Mouse (Mus musculus) E14TG2a.4 (cell line): ENCODE measurements around the gene Gramd4.

ENCODE experiments used
- H3K27me3 ChIP-seq: 2 replicates; pipeline ENCODE4 v1.6.1; 2014; ENCODE audit warnings: low read length, control low read depth; ENCODE audit not compliant: insufficient read depth
- H3K36me3 ChIP-seq: 2 replicates; pipeline ENCODE4 v1.6.1; 2014; ENCODE audit warnings: low read length, control low read depth; ENCODE audit not compliant: insufficient read depth
- H3K4me1 ChIP-seq: replicated peaks from 2 replicates; pipeline ENCODE4 v1.6.1; 2014; ENCODE audit warnings: low read depth, low read length, control low read depth
- H3K4me3 ChIP-seq: replicated peaks from 2 replicates; pipeline ENCODE4 v1.5.1; 2014; ENCODE audit warnings: mild to moderate bottlenecking, low read length
- H3K9me3 ChIP-seq: 2 replicates; pipeline ENCODE4 v1.6.1; 2014; ENCODE audit warnings: low read length, control low read depth
- CTCF ChIP-seq: conservative IDR thresholded peaks from 2 replicates; pipeline ENCODE4 v1.5.1; 2014; ENCODE audit warnings: low read length
- NANOG ChIP-seq: IDR thresholded peaks from 2 replicates; pipeline ENCODE4 v1.6.1; 2014; ENCODE audit warnings: borderline replicate concordance, low read length, mixed read lengths
- POU5F1 ChIP-seq: IDR thresholded peaks from 2 replicates; pipeline ENCODE4 v1.6.1; 2014; ENCODE audit warnings: low read length, borderline replicate concordance

Gene Gramd4

DNA sequence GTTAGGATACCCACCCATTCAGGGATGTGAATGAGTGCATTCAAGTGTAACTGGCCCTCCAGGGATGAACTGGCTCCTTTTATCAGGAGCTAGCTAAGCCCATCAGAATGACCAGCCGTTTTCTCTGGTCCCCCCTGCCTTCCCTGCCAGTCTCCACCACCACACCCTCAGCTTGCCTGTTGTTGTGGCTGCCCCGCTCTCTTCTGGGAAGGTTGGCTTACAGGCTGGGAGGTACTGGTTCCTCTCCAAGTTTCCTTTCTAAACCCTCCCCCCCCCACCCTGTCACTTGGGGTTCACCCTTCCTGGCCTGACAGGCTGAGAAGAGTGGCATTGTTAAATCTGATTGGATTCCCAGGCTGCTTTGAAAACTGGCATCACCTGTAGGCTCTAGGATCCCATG lies 40.4 kb downstream of the Gramd4 start:
- Histone ChIP-seq H3K4me3 (no peak overlapping the region), H3K27me3 (no peaks in the 10 kb centered on the region), H3K36me3 (no peaks in the 10 kb centered on the region), H3K4me1 (peaks cover 5% of the 10 kb centered on the region; the same call in 1 of the 2 replicates), H3K9me3 (peaks cover 15% of the 10 kb centered on the region)
- no peak for TF ChIP-seq NANOG
- no peak for TF ChIP-seq CTCF
- TF ChIP-seq POU5F1, result no peak

DNA sequence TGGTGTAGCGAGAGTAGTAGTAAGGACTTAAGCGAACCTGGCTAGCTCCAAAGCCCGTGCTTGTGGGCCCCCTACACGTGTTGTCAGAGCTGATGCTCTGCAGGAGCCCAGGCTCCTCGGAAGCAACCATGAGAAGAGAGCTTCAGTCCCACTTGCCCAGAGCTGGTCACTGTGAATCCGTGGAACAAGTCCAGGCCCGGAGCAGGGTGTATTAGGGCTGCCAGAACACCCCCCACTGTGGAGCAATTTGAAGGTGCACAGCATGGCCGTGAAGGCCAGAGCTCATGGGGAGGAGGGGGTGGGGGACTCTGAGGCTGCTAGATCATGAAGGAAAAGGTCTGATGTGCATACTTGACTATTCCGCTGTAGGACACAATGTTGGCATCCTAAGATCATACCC lies 44.1 kb downstream of the Gramd4 start:
- no peaks in the 10 kb centered on the region for H3K36me3 ChIP-seq
- TF ChIP-seq POU5F1 (no peak), NANOG (no peak), CTCF (no peak)
- H3K4me1 ChIP-seq, result peaks cover under 1% of the 10 kb centered on the region; the same call in 1 of the 2 replicates
- no peaks in the 10 kb centered on the region for H3K27me3 ChIP-seq
- H3K9me3 ChIP-seq, result peaks cover 15% of the 10 kb centered on the region
- no peak overlapping the region for H3K4me3 ChIP-seq

DNA sequence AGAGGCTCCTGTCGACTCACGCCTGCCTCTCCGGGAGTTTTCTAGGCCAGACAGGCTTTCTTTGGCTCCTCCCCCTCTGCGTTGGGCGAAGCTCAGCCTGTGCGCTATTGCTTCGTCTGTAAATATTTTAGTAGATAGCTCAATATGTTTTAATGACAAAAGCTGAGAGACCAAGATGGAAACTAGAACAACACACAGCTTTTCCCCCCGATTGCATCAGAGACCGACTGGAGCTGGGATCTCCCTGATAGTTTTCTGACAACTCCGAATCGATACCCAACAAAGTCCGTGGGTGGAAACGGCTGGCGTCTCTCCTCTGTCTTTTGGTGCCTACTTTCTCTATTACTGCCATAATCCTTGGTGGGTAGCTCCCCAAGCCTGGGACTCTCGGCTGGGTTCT lies 44.8 kb downstream of the Gramd4 start:
- Histone ChIP-seq H3K36me3 (no peaks in the 10 kb centered on the region), H3K27me3 (no peaks in the 10 kb centered on the region), H3K4me1 (peaks cover 5% of the 10 kb centered on the region), H3K4me3 (no peak overlapping the region), H3K9me3 (peaks cover 15% of the 10 kb centered on the region)
- no peak for TF ChIP-seq NANOG

DNA sequence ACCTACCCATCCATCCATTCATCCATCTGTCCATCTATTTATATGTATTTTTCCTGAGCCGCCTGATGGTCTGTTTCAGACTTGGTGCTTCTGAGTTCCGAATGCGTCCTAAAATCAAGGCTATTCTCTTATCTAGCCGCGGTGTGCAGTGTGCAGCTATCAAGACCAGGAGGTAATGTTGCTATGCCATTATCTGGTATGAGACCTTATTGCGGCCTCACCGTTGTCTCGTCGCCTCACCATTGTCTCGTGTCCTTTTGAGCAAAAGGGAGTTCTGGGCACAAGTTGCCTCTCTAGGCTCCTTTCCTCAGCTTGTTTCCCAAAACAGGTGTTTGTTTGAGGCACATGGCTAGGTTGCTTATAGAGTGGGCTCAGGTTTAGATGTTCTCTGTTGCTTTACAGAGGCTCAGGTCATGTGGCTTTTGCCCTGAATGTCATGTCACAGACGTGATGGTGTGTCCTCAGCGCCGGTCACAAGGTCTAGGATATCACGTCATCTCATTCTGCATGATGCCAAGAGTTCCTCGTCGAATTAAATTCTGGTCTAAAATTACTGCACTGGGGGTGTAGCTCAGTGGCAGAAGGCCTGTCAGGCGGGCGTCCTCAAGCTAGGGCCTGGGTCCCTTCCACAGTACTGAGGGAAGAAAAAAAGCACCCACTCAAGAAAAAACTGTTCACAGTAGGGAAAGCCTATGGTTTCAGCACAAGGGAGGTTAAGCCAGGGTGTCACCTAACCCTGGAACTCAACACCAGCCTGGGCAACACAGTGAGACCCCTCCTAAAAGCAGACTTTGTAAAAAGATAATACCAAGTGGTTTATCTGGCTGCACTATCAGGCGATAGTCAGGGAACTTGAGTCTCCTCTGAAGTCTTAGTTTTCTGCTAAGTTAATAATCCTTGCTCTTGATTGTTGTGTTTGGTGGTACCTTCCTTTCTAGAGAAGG lies 47.2 kb downstream of the Gramd4 start:
- Histone ChIP-seq H3K36me3 (no peaks in the 10 kb centered on the region), H3K4me1 (peaks cover 21% of the 10 kb centered on the region), H3K27me3 (0 out of 2 replicates have a peak, but pooled peaks cover under 1% of the 10 kb centered on the region), H3K9me3 (no peaks in the 10 kb centered on the region), H3K4me3 (no peak overlapping the region)
- TF ChIP-seq NANOG (no peak), POU5F1 (no peak), CTCF (no peak)

DNA sequence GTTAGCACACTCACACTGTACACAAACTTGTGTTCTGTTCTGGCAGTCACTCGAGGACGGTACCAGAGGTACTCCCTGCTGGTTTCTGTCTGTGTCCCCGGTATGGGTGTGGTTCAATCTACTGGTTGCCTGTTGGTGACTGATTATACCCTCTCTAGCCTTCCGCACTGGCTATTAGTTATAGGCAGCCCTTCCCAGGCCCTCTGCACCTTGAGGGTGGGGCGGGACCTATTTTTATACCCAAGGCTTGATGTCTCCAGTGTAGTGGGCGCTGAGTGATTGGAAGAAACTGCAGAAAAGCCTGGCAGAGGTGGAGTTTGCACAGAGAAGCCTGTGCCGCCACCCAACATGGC lies 47.8 kb downstream of the Gramd4 start:
- Histone ChIP-seq H3K9me3 (no peaks in the 10 kb centered on the region), H3K36me3 (no peaks in the 10 kb centered on the region), H3K4me1 (peaks cover 21% of the 10 kb centered on the region), H3K27me3 (peaks cover 7% of the 10 kb centered on the region), H3K4me3 (no peak overlapping the region)
- no peak for TF ChIP-seq NANOG
- TF ChIP-seq POU5F1, result no peak
- no peak for TF ChIP-seq CTCF

DNA sequence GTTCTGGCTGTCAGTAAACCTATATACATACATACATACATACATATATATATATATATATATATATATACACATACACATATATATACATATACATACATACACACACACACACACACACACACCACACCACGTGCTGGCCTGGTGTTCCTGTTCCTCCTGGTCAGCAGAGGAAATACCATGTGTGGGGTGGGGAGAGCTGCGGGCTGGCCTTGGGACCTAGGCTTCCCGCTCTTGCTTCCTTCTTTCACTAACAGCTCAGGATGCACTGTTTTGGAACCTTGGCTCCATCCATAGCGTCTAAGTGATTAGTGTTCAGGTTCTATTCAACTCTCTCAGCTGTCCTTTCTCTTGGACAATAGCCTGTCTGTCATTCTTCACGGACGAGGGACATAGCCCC lies 48.3 kb downstream of the Gramd4 start:
- Histone ChIP-seq H3K4me3 (no peak overlapping the region), H3K4me1 (peaks cover 21% of the 10 kb centered on the region), H3K36me3 (no peaks in the 10 kb centered on the region), H3K9me3 (no peaks in the 10 kb centered on the region), H3K27me3 (peaks cover 11% of the 10 kb centered on the region)
- TF ChIP-seq NANOG, result no peak
- TF ChIP-seq CTCF, result no peak
- no peak for TF ChIP-seq POU5F1

DNA sequence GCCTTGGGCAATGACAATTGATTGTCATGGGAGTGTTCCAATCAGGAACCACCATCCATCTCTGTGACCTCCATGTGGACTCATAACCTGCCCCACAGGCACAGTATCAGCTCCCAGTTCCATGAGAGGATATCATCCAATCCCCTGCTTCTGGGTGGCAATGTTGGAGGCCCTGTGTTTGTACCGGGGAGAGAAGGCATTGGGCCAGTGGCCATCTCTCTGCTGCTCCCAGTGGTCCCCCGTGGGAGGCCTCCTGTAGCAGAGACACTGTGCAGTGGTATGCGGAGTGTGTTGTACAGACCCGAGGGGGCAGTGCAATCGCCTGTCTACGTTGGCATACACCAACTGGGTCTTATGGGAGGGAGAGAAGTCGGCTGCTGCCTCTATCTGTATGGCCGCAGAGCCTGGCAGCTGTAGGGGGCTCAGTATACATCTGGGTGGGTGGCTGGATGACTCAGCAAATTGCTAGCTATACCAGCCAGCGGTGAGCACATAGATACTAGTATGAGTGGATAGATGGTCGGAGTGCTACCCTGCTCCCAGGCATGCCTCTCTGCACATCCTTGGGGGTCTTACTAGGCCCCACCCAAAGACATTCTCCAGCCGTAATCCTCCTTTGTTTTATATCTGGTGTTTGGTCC lies 50.5 kb downstream of the Gramd4 start:
- H3K4me3 ChIP-seq, result 0 out of 2 replicates have a peak overlapping the region, but pooled peaks have one; percentile 8
- peaks cover 20% of the 10 kb centered on the region for H3K27me3 ChIP-seq
- H3K36me3 ChIP-seq, result no peaks in the 10 kb centered on the region
- H3K9me3 ChIP-seq, result no peaks in the 10 kb centered on the region
- TF ChIP-seq NANOG (no peak), CTCF (no peak), POU5F1 (no peak)
- peaks cover 31% of the 10 kb centered on the region for H3K4me1 ChIP-seq

DNA sequence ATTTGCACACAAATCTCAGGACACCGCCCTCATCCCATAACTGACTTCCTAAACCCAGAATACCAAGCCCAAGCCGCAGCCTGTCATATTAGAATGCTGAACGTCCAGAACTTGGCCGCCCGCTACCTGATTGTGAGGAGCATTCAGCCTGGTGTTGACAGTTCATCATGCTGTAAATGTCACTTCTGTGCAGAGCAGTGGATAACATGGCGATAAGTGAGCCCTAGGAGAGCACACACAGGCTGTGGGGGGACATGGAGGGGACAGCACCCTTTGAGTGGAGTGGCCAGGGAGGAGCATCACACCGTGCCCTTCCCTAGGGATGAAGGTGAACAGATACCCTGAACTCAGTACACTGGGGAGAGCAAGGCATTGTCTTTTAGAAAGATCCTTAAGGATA lies 51.8 kb downstream of the Gramd4 start:
- no peak for TF ChIP-seq NANOG
- no peak for TF ChIP-seq POU5F1
- TF ChIP-seq CTCF, result no peak
- no peaks in the 10 kb centered on the region for H3K36me3 ChIP-seq
- peaks cover 24% of the 10 kb centered on the region for H3K27me3 ChIP-seq
- peaks cover 44% of the 10 kb centered on the region for H3K4me1 ChIP-seq
- H3K9me3 ChIP-seq, result no peaks in the 10 kb centered on the region
- H3K4me3 ChIP-seq, result no peak overlapping the region
